Mouse (Mus musculus) hematopoietic stem cell, adult 5-6 weeks (primary cell): ENCODE data around the gene Luc7l3. TPM values are rescaled to one million over a fixed set of nuclear protein-coding genes. Genes with fewer than 3 reads are reported as not detected.

ENCODE experiments used
- ATAC-seq, 2 experiments: fragments of 125-278 bp in 1 of 2; replicated peaks in 1 of 2; 2 replicates each; pipeline ENCODE4 v1.8.0; 2016 to 2017; ENCODE audit warnings: inconsistent platforms in 2 of 2, mild to moderate bottlenecking in 2 of 2, moderate number of reproducible peaks in 2 of 2, low read depth in 1 of 2, moderate TSS enrichment in 1 of 2; ENCODE audit not compliant: low FRiP score in 2 of 2, poor library complexity in 2 of 2, severe bottlenecking in 2 of 2, insufficient read depth in 1 of 2, low TSS enrichment in 1 of 2
- total RNA-seq: library from RNA; stranded (forward); fragments of 172-1452, 232-1000 nt; gene quantifications from 2 replicates; pipeline ENCODE4 v1.2.3, GENCODE M21; 2017

Gene Luc7l3
- total RNA-seq, 1 experiment from 2014 or later: 467 TPM

DNA sequence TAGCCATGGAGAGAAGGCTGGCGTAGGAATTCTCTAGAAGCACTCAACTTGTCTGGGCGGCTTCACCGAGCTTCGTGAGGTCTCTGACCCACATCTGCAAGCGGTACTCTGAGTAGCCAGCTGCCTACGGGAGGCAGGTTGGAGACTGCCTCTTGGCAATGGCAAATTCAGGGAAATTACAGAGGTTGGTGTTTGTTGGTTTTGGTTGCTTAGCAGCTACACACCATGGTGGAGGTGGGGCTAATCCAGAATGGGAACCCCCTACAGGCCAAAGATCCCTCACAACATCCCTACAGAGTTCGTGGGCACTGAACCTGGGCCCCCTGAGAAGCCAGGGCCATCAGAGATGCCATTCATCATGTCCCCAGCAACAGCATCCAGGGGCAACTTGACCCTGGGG, 46.6 kb downstream of the Luc7l3 start:
- no peak for ATAC-seq

DNA sequence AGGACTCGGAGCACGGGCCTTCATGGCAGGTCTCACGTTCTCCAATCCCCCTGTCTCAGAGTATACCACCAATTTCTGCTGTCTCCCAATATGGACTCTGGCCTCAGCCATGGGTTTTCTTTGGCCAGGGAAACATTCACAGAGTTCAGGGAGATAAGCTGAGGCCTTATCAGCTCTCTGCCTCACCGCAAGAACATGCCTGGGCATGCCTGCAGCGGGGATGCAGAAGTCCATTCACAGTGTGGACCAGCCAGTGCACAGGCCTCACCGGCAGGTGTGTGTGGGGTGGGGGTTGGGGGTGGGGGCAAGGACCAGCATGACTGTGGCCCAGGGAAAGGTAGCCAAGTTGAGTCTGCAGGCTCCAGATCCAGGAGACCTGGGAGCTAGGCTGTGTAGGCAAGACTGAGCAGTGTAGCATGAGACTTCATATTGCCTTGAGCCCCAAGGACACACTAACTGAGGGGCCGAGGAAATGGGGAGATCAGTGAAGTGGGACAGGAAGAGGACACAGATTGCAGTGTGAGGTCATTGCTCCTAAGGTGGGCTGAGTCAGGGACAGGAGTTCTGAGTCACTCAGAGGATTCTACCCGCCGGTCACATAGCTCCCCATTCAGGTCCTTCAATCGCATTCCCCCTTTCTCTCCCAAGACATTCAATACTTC, 47.5 kb downstream of the Luc7l3 start:
- no peak for ATAC-seq

- no peak for ATAC-seq
Observed at GRCm38 (mm10) chr11:94272960-94273927, 48.5 kb downstream of the Luc7l3 start.

- ATAC-seq: no peak
Observed at GRCm38 (mm10) chr11:94271015-94271414, 50.8 kb downstream of the Luc7l3 start.

DNA sequence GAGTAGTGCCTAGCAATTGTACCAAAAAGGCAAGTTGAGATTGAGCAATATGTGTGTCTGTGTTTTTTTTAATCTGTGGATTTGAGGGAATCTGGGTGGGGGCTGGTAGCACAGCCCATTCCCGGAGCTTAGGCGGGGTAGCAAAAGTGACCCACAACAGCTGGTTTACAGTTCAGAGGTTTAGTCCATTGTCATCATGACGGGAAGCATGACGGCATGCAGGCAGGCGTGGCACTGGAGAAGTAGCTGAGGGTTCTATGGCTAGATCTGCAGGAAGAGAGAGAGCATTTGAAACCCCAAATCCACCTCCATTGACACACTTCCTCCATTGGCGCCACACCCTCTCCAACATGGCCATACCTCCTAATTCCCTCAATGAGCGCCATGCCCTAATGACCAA, 51.9 kb downstream of the Luc7l3 start:
- ATAC-seq: no peak

DNA sequence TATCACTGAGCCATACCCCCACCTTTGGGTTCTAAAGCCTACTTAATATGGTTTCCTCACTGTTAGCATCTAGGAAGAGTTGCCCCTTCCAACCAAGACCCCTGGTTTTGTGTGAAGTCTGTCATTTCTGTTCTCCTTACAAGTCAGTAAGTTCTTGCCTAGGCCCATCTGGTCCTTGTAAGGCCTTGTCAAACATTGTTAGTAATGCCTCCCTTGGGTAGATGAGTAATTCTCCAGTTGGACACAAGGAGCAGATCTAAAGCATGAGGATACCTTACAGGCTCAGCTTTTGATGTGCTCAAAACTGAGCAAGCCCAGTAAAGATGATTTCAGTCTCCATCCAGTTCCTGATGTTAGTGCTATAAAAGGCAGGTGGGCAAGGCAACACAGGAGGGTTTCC, 53.0 kb downstream of the Luc7l3 start:
- no peak for ATAC-seq

- ATAC-seq: 0 out of 4 replicates have a peak, but pooled peaks have one; percentile 17 to 22
Observed at GRCm38 (mm10) chr11:94266155-94266554, 55.6 kb downstream of the Luc7l3 start.

DNA sequence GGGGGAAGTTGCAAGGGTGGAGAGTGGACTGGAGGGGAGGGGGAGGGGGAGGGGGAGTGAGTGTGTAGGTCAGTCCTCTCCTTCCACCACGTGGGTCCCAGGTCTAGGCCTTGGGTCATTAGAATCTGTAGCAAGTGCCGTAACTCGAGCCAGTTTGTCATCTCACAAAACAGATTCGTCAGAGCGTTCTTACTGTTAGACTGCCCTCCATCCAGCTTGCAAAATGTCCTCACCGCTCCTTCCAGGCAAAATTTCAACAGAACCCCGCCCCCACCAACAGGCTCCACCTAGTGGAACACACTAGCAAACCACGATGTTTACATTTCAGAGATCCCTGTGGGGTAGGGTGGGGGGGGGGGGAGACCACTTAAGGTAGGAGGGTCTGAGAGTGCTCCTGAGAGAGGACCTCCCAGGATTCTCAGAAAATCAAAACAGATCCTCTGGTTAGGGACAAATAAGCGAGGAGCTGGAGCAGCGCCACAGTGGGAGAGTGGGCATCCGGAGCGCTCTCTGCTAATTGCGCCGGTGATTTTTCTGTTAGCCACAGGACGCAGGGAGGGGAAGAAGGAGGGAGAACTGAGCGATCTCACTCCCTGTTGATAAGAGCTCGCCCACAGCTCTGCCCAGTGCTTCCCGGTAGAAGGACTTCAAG, 56.5 kb downstream of the Luc7l3 start:
- peak; percentile 50 to 59 for ATAC-seq

- no peak for ATAC-seq
Observed at GRCm38 (mm10) chr11:94261585-94262370, 60.0 kb downstream of the Luc7l3 start.

DNA sequence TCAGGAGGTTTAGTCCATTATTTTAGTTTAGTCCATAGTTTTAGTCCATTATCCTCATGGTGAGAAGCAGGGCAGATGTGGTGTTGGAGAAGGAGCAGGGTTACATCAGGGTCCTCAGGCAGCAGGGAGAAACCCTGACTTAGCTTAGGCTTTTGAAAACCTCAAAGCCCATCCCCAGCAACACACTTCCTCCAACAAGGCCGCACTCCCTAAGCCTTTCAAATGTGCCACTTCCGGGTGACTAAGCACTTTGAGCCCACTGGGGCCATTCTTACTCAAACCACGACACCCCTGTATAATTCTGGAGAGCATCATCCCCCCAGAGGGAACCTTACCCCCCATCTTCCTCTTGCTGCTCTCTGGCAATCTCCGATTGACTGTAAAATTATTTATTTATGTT, 62.0 kb downstream of the Luc7l3 start:
- ATAC-seq: peak; percentile 85 to 91

GRCm38 (mm10) chr11:94257987-94258386, 63.8 kb downstream of the Luc7l3 start:
- ATAC-seq: no peak

GRCm38 (mm10) chr11:94255733-94256132, 66.1 kb downstream of the Luc7l3 start:
- no peak for ATAC-seq

DNA sequence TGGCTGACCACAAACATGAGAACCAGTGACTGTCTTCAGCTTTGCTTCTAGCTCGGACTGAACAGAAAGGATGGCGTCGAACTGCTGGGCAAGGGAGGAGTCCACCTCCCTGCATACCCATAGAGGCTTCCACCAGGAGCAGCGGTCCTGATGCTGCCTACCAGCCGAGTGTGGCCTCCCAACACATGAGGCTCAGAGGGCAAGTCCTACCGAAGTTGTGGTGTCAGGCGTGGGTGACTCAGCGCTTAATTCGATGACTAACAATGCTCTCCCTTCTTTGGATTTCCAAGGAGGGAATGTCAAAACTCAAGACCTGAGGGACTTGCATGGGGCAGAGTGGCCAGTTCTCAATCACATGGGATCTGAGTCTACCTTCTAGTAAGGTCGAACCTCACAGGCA, 68.1 kb downstream of the Luc7l3 start:
- ATAC-seq: peak; percentile 22 to 35; a peak in 3 of 4 replicates

GRCm38 (mm10) chr11:94253156-94253555, 68.6 kb downstream of the Luc7l3 start:
- ATAC-seq: no peak

DNA sequence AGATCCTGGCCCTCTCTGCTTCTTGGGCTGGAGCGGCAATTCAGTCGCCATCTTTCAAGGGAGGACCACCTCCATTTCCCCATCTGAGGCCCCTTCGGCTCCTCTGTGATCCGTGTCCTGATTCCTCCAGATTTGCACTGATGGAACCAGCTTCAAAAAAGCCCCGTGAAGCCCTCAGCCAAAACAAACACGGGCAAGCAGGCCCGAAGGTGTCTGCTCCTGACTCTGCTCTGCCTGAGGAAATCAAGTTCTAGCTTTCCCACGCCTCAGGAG, 75.1 kb downstream of the Luc7l3 start:
- no peak for ATAC-seq

- no peak for ATAC-seq
Observed at GRCm38 (mm10) chr11:94245955-94246788, 75.6 kb downstream of the Luc7l3 start, which contains the start of gene Wfikkn2. Gene Wfikkn2, minus strand, starts transcription at chr11:94246005.

- no peak for ATAC-seq
Observed at GRCm38 (mm10) chr11:94244385-94244784, 77.4 kb downstream of the Luc7l3 start.
